Mouse (Mus musculus): Measurements from ENCODE around the gene Rexo5. TPM values are rescaled to one million over a fixed set of nuclear protein-coding genes. Genes with fewer than 3 reads are reported as not detected.

Rexo5 gene
- total RNA-seq, 2 experiments from 2014 or later: 44.8 to 72.0 TPM

DNA sequence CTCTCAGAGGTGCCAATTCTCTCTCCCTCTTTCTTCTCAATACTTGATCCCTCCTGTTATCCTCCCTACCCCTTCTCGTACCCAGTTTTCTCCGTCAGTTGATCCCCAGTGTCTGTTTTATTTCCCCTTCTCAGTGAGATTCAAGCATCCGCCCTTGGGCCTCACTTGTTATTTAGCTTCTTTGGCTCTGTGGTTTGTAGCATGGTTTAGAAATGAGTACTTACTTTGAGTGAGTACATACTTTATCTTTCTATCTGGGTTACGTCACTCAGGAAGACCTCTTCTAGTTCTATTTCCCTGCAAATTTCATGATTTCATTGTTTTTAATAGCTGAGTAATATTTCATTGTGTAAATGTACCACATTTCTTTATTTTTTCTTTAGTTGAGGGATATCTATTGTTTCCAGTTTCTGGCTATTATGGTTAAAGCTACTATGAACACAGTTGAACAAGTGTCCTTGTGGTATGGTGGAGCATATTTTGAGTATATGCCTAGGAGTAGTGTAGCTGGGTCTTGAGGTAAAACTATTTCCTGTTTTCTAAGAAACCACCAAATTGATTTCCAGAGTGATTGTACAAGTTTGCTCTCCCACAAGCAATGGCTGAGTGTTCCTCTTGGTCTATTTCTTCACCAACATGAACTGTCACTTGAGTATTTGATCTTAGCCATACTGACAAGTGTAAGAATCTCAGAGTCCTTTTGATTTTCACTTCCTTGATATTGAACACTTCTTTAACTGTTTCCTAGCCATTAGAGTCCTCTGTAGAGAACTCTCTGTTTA lies 42.4 kb downstream of the Rexo5 start:
- ATAC-seq (replicated peaks; ENCODE audit: low FRiP score, low TSS enrichment, poor library complexity, severe bottlenecking): no peak

DNA sequence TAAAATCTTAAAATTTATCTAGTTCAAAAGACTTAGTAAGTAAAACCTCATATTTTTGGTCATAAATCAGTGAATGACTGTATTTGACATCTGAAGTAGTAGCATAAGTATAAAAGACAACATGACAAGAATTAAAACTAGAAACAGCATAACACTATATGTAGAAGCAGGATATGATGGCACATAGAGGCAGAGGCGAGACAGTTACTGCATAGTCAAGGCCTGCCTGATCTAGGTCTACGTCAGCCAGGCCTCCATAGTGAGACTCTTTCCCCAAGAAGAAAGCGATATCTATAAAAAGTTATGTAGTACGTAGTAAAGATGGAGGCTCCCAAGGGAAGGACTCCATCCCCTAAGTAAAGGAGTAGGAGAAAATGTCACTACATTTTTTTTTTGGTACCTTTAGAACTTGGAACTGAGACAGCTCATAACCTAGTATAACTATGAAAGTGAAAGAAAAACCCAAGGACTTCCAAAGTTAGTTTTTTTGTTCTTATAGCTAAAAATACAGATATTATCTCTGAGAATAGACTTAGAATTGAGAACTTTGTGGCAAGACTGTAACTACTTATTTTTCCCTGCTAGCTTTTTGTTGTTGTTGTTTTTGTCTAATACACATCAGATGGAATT lies 48.1 kb downstream of the Rexo5 start:
- ATAC-seq (replicated peaks; ENCODE audit: low FRiP score, low TSS enrichment, poor library complexity, severe bottlenecking): no peak

DNA sequence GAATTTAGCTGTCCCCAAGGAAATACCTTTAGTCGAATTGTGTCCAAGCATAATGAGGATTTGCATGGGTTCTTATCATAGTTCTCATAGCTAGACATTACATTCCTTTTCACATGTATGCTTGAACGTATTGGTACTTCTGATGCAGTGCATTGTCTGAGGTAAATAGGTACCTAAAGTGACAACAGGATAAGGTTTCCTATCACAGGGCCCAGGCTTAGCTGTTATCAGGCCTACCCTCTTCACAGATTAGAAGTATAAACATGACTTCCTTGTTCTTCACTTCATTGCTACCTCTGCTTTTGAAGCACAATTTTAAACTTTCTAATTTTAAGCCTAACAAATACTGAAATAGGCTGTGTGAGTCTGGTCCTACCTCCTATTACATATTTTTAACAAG lies 51.7 kb downstream of the Rexo5 start:
- ATAC-seq (replicated peaks; ENCODE audit: low FRiP score, low TSS enrichment, poor library complexity, severe bottlenecking): peak; percentile 51; the same call in 1 of the 2 replicates

DNA sequence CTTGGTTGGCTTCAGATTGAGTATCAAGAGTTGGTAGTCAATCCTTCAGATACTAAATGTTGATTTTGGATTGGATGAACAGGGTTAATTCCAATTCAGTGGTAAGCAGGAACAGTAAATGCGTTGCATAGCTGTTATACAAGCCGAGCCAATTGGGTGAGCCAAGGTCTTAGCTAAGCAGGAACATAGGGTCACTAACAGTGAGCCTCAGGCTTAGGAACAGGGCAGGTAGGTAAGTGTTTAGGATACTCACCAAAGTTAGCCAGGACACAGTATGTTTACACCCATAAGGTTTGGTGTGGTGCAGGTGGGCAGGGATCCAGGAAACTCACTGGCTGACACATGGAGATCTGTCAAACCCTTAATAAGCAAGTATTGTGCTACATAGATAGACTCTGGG lies 53.6 kb downstream of the Rexo5 start:
- no peak for ATAC-seq (replicated peaks; ENCODE audit: low FRiP score, low TSS enrichment, poor library complexity, severe bottlenecking)

DNA sequence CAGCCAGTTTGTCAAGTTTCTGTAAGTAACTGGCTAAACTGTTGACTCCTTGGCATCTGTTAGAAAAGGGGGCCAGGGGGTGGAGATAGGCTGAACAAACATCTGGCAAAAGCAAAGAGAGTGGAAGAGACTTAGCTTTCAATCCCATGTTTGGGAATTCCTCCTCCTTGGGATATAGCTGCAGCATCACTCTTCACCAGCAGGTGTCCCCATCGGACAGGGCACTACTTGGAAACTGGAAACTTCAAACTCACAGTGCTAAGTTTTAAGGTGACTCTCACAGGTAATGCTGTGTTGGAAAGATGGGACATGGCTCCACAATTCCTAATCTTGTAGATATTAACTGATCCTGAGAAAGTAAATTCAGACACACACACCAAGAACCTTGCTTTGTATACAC lies 55.3 kb downstream of the Rexo5 start:
- ATAC-seq (replicated peaks; ENCODE audit: low FRiP score, low TSS enrichment, poor library complexity, severe bottlenecking): peak; percentile 70; the same call in 1 of the 2 replicates

DNA sequence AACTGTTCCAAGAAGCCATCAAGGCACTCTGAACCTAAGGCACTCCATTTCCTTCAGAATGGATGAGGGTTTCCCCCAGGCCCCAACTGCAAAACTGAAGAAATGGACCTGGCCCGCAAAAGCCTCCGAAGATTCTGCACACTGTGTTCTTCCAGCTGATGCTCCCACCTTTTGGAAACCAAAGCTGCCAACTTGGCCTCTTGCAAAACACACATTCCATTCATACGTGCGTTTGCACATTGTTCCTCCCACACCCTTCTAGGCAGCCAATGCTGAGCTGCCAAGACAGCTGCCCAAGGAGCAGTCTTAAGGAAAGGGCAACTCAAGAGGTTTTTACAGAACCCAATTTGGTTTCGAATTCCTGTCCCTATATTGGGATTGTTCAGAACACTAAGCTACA lies 56.9 kb downstream of the Rexo5 start:
- ATAC-seq (replicated peaks; ENCODE audit: low FRiP score, low TSS enrichment, poor library complexity, severe bottlenecking): no peak

DNA sequence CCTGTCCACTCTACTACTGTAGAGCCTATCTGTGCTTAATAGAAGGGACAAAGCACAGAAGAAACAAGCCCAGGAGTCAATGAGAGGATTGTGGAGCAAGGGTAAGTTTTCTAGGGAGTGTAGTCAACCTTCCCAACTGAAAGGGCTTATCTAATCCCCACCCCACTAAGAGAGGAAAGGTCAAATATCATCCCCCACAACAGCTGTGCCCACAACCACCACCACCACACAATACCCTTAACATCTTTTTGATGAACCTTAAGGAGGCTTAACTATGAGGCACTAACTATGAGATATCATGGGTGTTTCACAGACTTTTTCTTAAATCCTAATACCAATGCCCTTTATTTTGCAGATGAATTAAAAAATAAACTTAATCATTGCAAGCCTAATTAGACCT lies 58.7 kb downstream of the Rexo5 start:
- ATAC-seq (replicated peaks; ENCODE audit: low FRiP score, low TSS enrichment, poor library complexity, severe bottlenecking): no peak

DNA sequence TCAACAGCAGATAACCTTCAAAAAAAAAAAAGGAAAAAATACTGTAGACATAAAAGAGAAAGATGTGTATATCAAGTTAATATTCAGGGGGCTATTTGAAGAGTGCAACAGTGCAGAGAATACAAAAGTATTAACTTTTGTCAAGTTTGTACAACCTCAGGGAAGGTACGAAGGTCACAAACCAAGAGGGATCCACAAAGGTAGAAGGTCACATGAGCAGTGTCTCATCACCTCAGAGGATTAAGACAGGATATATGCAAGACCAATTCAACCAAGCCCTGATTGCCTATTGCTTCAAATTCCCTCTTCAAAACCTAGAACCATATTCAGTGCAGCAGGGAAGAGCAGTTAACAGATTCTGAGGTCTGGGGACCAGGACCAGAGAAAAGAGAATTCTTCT lies 59.4 kb downstream of the Rexo5 start:
- ATAC-seq (replicated peaks; ENCODE audit: low FRiP score, low TSS enrichment, poor library complexity, severe bottlenecking): no peak

DNA sequence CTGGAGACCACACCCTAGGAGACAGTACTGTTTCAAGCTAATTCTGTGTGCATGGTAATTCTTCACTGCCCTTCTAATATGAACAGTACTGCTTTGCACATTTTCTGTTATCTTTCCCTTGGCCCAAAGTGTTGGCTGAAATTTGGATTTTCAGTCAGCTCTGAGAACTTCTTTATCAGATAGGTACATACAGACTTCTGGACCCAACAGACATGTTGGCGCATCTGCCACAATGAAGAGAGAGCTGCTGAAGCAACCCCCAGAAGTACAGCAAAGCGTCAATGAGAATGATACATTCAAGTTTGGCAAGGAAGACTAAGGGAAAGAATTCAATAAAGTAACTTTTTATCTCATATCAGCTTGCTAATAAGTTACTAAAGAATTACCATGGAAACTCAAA lies 60.6 kb downstream of the Rexo5 start:
- peak; percentile 85 for ATAC-seq (replicated peaks; ENCODE audit: low FRiP score, low TSS enrichment, poor library complexity, severe bottlenecking)

DNA sequence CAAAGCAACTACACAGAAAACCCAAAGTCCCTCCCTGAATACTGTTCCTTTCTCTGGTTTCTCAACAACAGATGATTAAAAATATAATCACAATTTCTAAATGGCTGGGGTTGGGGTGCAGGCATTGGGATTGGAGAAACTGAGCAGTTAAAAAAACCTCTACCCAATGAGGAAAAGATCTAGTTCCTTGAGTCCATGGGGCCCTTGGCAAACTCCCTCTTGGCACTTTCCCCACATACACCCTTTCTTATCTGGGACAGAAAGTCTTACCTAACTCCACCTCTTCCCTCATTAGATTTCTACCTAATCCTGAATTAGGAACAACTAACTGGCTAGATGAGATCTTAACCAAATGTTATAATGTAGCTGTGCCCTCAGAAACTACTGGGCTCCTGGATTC lies 61.2 kb downstream of the Rexo5 start:
- 0 out of 2 replicates have a peak, but pooled peaks have one; percentile 35 for ATAC-seq (replicated peaks; ENCODE audit: low FRiP score, low TSS enrichment, poor library complexity, severe bottlenecking)

DNA sequence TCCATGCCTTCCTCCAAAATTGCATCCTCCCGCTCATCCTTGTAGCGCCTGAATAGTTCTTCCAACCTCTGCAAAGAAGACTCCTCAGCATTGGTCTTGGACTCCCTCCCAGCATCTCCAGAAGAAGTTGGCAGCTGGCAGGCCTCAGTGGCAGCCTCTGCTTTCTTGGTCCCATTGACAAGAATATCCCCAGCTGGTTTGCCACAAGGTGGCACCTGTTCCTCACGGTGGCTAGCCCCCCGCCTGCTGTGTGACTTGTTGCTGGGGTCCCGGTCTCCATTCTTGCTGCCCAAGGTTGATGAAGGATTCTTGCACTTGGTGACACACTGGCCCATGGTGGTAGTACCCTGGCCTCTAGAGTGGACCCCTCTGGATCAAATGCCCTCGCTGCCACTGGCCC lies 65.7 kb downstream of the Rexo5 start:
- ATAC-seq (replicated peaks; ENCODE audit: low FRiP score, low TSS enrichment, poor library complexity, severe bottlenecking): no peak

DNA sequence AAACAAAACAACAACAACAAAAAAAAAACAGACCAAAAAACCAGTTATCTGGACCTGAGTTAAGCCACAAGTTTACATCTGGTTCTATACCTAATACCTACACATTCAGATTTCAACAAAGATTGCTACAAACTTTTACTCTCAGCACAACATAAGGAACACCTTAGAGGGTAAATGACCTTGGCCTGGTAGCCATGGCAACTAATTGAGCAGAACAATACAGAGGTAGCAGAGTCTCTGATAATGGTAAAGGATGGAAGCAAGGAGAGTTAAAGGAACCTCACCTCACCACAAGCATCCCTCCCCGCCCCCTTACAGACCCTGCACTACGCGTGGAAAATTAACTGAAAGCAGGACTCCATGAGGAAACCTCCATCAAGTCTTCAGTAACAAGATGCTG lies 66.3 kb downstream of the Rexo5 start:
- ATAC-seq (replicated peaks; ENCODE audit: low FRiP score, low TSS enrichment, poor library complexity, severe bottlenecking): no peak

DNA sequence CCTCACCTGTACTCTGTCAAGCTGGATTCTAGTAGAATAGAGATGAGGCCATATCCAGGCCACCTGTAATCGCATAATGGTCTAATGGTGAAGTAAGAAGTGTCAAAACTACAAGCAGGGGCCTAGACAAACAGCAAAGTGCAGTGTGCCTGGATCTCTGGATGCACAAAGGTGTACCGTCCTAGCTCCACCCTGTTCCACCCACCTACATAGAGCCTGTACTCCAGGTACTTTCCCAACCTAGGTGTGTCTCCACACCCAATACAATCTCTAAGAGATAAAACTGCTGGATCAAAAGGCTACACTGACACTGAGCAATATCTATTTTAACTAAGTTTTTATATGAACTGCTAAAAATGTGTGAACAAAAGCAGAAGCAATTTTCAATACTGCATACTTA lies 66.7 kb downstream of the Rexo5 start:
- no peak for ATAC-seq (replicated peaks; ENCODE audit: low FRiP score, low TSS enrichment, poor library complexity, severe bottlenecking)

DNA sequence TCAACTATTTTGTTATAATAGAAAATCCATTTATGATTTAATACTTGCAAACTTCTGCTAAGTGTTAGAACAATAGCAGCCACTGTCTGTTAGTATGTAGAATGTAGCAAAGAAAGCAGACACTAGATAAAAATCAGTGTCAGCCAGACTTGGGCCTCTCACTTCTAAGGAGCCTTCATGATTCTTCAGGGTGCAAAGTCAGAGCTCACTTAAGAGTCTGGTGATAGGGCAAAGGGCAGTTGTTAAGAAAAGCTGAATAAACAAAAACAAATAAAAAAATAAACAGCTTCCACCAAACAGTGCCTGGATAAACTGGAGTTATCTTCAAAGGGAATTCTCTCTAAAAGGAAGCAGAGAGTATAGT lies 67.1 kb downstream of the Rexo5 start:
- no peak for ATAC-seq (replicated peaks; ENCODE audit: low FRiP score, low TSS enrichment, poor library complexity, severe bottlenecking)

DNA sequence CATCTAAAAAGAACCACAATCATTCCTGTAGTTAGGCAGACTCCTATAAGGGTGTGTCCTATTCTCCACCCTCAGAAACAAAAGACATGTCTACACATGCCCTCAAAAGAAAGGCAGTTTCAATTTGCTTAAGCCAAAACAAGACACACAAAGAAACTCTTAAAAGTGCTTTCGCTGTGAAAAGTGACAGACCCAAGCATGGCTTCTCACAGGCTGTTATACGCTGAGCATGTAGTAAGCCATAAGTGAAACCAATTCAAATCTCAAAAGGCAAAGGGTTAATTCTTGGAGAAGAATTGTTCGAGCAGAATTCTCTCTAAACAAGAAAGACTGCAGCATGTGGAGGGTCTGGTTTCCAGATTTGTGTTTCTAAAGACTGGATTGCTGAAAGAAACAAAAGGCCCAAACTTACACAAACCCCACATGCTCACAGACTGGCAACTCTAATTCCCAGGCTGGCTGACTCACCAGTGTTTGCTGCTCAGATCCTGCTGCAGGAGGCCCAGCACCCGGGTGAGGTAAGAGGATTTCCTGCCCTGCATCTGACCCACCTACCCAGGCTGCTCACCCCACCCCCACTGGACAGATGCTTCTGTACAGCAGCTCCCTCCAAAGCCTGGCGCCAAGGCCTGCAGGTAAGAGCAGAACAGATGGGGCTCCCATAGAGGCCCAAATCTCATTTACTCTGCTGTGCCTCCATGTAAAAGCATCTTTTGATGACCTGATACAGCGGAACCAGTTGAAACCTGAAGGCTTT lies 67.7 kb downstream of the Rexo5 start:
- ATAC-seq (replicated peaks; ENCODE audit: low FRiP score, low TSS enrichment, poor library complexity, severe bottlenecking): no peak

DNA sequence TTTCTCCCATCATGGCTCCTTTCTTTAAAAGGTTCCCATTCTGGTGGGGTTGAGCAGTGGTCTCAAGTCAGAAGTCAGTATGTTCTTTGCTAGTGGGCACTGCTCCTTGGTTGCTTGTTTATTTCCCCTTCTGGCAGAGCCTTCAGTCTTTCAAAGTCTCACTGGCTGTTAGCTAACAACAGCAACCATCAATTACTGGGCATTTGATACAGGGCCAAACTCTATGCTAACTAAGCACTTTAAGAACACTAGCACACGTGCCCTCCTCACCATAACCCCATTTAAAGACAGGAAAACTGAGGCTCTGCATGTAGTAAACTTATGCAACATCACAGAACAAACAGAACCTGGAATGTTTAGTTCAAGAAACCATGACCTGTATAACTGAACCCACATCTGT lies 68.4 kb downstream of the Rexo5 start:
- no peak for ATAC-seq (replicated peaks; ENCODE audit: low FRiP score, low TSS enrichment, poor library complexity, severe bottlenecking)

DNA sequence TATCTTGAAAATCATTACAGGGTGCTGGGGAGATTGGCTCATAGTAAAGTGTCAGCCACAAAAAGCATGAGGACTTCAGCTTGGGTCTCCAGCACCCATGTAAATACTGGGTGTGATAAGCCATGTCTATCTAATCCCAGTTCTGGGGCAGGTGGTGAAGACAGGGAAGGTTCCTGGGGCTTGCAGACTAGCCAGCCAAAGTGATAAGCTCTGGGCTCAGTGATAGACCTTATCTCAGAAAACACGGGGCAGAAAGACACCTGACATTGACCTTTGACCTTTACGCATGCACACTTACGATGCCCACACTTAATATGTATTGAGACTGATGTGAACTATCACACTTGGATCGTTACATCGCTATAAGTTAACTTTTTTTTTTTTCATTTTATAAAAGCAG lies 70.7 kb downstream of the Rexo5 start:
- ATAC-seq (replicated peaks; ENCODE audit: low FRiP score, low TSS enrichment, poor library complexity, severe bottlenecking): peak; percentile 43

DNA sequence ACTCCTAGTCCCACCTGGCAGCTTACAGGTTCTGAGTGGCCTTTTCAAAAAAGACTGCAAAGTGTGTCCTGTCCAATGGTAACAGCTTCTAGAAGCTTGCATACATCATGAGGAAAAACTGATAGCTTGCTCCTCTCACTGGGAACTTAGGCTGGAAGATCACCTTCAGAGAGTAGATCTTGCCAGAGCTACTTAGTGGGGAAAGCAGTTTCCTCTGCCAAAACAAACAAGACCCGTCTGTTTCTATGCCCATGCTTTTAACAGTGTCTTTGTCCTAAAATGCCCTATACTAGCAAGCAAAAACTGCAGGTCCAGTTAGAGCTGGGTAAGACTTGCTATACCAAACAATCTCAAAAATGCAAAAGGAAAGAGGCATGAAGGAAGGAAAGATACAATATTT lies 72.3 kb downstream of the Rexo5 start:
- no peak for ATAC-seq (replicated peaks; ENCODE audit: low FRiP score, low TSS enrichment, poor library complexity, severe bottlenecking)

DNA sequence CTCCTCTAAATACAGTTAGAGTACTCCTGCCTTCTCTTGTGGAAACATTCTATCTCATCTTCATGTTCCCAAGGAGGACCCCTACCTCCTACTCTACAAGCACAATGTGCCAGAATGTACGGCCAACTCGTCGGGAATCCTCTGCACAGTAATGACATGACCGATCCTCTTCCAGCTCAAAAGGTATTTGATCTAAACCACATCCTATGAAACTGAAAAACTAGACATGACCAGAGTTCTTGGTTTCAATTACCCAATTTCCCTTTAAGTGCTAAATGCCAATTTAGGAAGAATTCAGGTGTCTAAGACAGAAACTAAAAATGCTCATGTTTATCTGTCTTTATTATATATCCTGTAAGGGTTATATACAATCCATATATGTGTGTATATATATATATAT lies 78.4 kb downstream of the Rexo5 start:
- ATAC-seq (replicated peaks; ENCODE audit: low FRiP score, low TSS enrichment, poor library complexity, severe bottlenecking): no peak

DNA sequence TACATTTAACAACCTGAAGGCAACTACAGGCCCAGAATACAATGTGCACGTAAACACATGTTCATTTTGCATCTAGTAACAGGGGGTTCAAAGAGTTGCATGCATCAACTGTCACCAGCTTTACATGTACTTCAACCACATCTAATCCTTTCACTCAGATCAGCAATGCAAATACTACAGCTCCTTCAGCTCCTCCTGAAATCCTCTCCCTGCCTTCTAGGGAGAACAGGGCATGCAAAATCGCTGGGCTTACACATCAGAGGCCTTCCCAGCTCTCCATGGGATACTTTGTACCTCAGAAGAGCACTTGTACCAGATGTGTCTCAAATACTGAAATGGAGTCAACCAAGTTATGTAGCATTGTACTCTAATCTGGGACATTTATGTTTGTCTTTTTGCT lies 79.2 kb downstream of the Rexo5 start:
- no peak for ATAC-seq (replicated peaks; ENCODE audit: low FRiP score, low TSS enrichment, poor library complexity, severe bottlenecking)
